Mouse (Mus musculus): ENCODE measurements around the gene Tcl1b3. TPM values are rescaled to one million over a fixed set of nuclear protein-coding genes. Genes with fewer than 3 reads are reported as not detected.
"Not testable (repeated sequence)": the region's sequence is repeated elsewhere in the genome, so short reads cannot be mapped to it uniquely, and the experiment has no call there.

The Tcl1b3 gene
- total and polyA plus RNA-seq, 2 experiments from 2014 or later, result not detected

- peak; percentile 35 for TF ChIP-seq CTCF (IDR thresholded peaks at IDR 0.05)
- H3K36me3 ChIP-seq (ENCODE audit: insufficient read depth, low read length); H3K9me3 ChIP-seq (ENCODE audit: low read length); H3K9ac ChIP-seq (replicated peaks; ENCODE audit: low read length, poor library complexity, severe bottlenecking); ATAC-seq (ENCODE audit: low FRiP score); H3K27me3 ChIP-seq (ENCODE audit: insufficient read depth, low read length); H3K27ac ChIP-seq (ENCODE audit: low read depth, low read length); H3K4me3 ChIP-seq (ENCODE audit: low read depth, low read length); H3K4me1 ChIP-seq (ENCODE audit: insufficient read depth, low read length); DNase-seq (ENCODE audit: low spot score); H3K4me2 ChIP-seq (ENCODE audit: low read depth, low read length, poor library complexity, severe bottlenecking): not testable (repeated sequence)
- 61% methylated on average over 2 of the region's 2 CpGs for WGBS
Observed at GRCm38 (mm10) chr12:105188980-105189379, 1.9 kb upstream of the Tcl1b3 start.

GRCm38 (mm10) chr12:105199684-105200497, 9.0 kb downstream of the Tcl1b3 start:
- H3K9me3 ChIP-seq (ENCODE audit: low read length); H3K4me3 ChIP-seq (ENCODE audit: low read depth, low read length); H3K27ac ChIP-seq (ENCODE audit: low read depth, low read length); H3K4me1 ChIP-seq (ENCODE audit: insufficient read depth, low read length); H3K27me3 ChIP-seq (ENCODE audit: insufficient read depth, low read length); H3K4me2 ChIP-seq (ENCODE audit: low read depth, low read length, poor library complexity, severe bottlenecking); H3K9ac ChIP-seq (replicated peaks; ENCODE audit: low read length, poor library complexity, severe bottlenecking); H3K36me3 ChIP-seq (ENCODE audit: insufficient read depth, low read length); ATAC-seq (ENCODE audit: low FRiP score): not testable (repeated sequence)
- 8% methylated on average over 7 of the region's 7 CpGs for WGBS
- peak; percentile 8 for DNase-seq (ENCODE audit: low spot score)

GRCm38 (mm10) chr12:105201657-105202056, 10.8 kb downstream of the Tcl1b3 start, which contains the start of gene Tcl1b4:
Gene Tcl1b4 (plus strand): TSS chr12:105201957.
- not testable (repeated sequence) for H3K27me3 ChIP-seq (ENCODE audit: insufficient read depth, low read length); ATAC-seq (ENCODE audit: low FRiP score); DNase-seq (ENCODE audit: low spot score); H3K4me2 ChIP-seq (ENCODE audit: low read depth, low read length, poor library complexity, severe bottlenecking); H3K36me3 ChIP-seq (ENCODE audit: insufficient read depth, low read length); H3K27ac ChIP-seq (ENCODE audit: low read depth, low read length); H3K9ac ChIP-seq (replicated peaks; ENCODE audit: low read length, poor library complexity, severe bottlenecking); H3K4me3 ChIP-seq (ENCODE audit: low read depth, low read length); H3K4me1 ChIP-seq (ENCODE audit: insufficient read depth, low read length); H3K9me3 ChIP-seq (ENCODE audit: low read length)
- WGBS, result 84% methylated on average over 1 of the region's 1 CpGs

GRCm38 (mm10) chr12:105207071-105207470, 16.2 kb downstream of the Tcl1b3 start:
- no peak overlapping the region for H3K27ac ChIP-seq (ENCODE audit: low read depth, low read length)
- no peaks in the 10 kb centered on the region for H3K27me3 ChIP-seq (ENCODE audit: insufficient read depth, low read length)
- no peaks in the 10 kb centered on the region for H3K36me3 ChIP-seq (ENCODE audit: insufficient read depth, low read length)
- H3K4me1 ChIP-seq (ENCODE audit: insufficient read depth, low read length), result no peaks in the 10 kb centered on the region
- DNase-seq (ENCODE audit: low spot score) (no peak), ATAC-seq (ENCODE audit: low FRiP score) (no peak)
- WGBS, result 74% methylated on average over 1 of the region's 1 CpGs
- H3K4me2 ChIP-seq (ENCODE audit: low read depth, low read length, poor library complexity, severe bottlenecking), result no peak overlapping the region
- no peak overlapping the region for H3K9ac ChIP-seq (replicated peaks; ENCODE audit: low read length, poor library complexity, severe bottlenecking)
- H3K4me3 ChIP-seq (ENCODE audit: low read depth, low read length), result no peak overlapping the region
- TF ChIP-seq CTCF (IDR thresholded peaks at IDR 0.05), result no peak
- no peaks in the 10 kb centered on the region for H3K9me3 ChIP-seq (ENCODE audit: low read length)

- no peak for TF ChIP-seq CTCF (IDR thresholded peaks at IDR 0.05)
- no peak for DNase-seq (ENCODE audit: low spot score)
- 91% methylated on average over 1 of the region's 1 CpGs for WGBS
- Histone ChIP-seq H3K4me1 (ENCODE audit: insufficient read depth, low read length) (no peaks in the 10 kb centered on the region), H3K9ac (replicated peaks; ENCODE audit: low read length, poor library complexity, severe bottlenecking) (no peak overlapping the region), H3K27ac (ENCODE audit: low read depth, low read length) (no peak overlapping the region), H3K4me2 (ENCODE audit: low read depth, low read length, poor library complexity, severe bottlenecking) (no peak overlapping the region), H3K27me3 (ENCODE audit: insufficient read depth, low read length) (no peaks in the 10 kb centered on the region), H3K9me3 (ENCODE audit: low read length) (no peaks in the 10 kb centered on the region), H3K36me3 (ENCODE audit: insufficient read depth, low read length) (no peaks in the 10 kb centered on the region), H3K4me3 (ENCODE audit: low read depth, low read length) (no peak overlapping the region)
- ATAC-seq (ENCODE audit: low FRiP score), result no peak
Observed at GRCm38 (mm10) chr12:105208441-105208840, 17.6 kb downstream of the Tcl1b3 start.

GRCm38 (mm10) chr12:105209231-105209630, 18.4 kb downstream of the Tcl1b3 start:
- 92% methylated on average over 7 of the region's 7 CpGs for WGBS
- no peak for TF ChIP-seq CTCF (IDR thresholded peaks at IDR 0.05)
- H3K36me3 ChIP-seq (ENCODE audit: insufficient read depth, low read length), result no peaks in the 10 kb centered on the region

More at GRCm38 (mm10) chr12:105209231-105209630, 18.4 kb downstream of the Tcl1b3 start:
- Histone ChIP-seq H3K4me3 (ENCODE audit: low read depth, low read length) (no peak overlapping the region), H3K27me3 (ENCODE audit: insufficient read depth, low read length) (no peaks in the 10 kb centered on the region), H3K9ac (replicated peaks; ENCODE audit: low read length, poor library complexity, severe bottlenecking) (no peak overlapping the region), H3K4me2 (ENCODE audit: low read depth, low read length, poor library complexity, severe bottlenecking) (no peak overlapping the region), H3K9me3 (ENCODE audit: low read length) (no peaks in the 10 kb centered on the region), H3K27ac (ENCODE audit: low read depth, low read length) (no peak overlapping the region), H3K4me1 (ENCODE audit: insufficient read depth, low read length) (no peaks in the 10 kb centered on the region)
- DNase-seq (ENCODE audit: low spot score) (no peak), ATAC-seq (ENCODE audit: low FRiP score) (no peak)

All from midbrain, postnatal 0 days (tissue).